Mouse (Mus musculus) intestine, embryonic 14.5 days (tissue): Measurements from ENCODE around the gene Slc47a1. TPM values are rescaled to one million over a fixed set of nuclear protein-coding genes. Genes with fewer than 3 reads are reported as not detected.
A peak's percentile ranks its signal among the peaks of the same experiment; 100 is the strongest.

Experiments
- ATAC-seq: fragments of 200-750 bp; cut with Nextera tagmentation; replicated peaks from 2 replicates; pipeline ENCODE4 v1.8.0; 2017; ENCODE audit warnings: low read depth, moderate number of reproducible peaks, moderate TSS enrichment, moderate library complexity; ENCODE audit not compliant: low FRiP score, low TSS enrichment
- DNase-seq: peaks from one replicate; pipeline ENCODE4 v3.0.0-alpha.2; 2018; ENCODE audit warnings: low spot score
- H3K27ac ChIP-seq: fragments of 300-500 bp; sonication (generic); 2 replicates; pipeline ENCODE4 v1.5.1; 2014; ENCODE audit warnings: low read depth, mild to moderate bottlenecking, control low read depth
- H3K27me3 ChIP-seq: fragments of 300-500 bp; sonication (generic); replicated peaks from 2 replicates; pipeline ENCODE4 v1.6.1; 2014; ENCODE audit warnings: low read length, control low read depth; ENCODE audit not compliant: control insufficient read depth, insufficient read depth
- H3K36me3 ChIP-seq: fragments of 300-500 bp; sonication (generic); 2 replicates; pipeline ENCODE4 v1.6.1; 2014; ENCODE audit warnings: low read length, control low read depth; ENCODE audit not compliant: control insufficient read depth, insufficient read depth
- H3K4me1 ChIP-seq: fragments of 300-500 bp; sonication (generic); replicated peaks from 2 replicates; pipeline ENCODE4 v1.6.1; 2014; ENCODE audit warnings: low read length, control low read depth, mixed read lengths; ENCODE audit not compliant: control insufficient read depth, insufficient read depth
- H3K4me2 ChIP-seq: fragments of 300-500 bp; sonication (generic); 2 replicates; pipeline ENCODE4 v1.6.1; 2014; ENCODE audit warnings: low read length
- H3K4me3 ChIP-seq: fragments of 300-500 bp; sonication (generic); 2 replicates; pipeline ENCODE4 v1.5.1; 2014; ENCODE audit warnings: low read depth, low read length, control low read depth, mixed read lengths
- H3K9ac ChIP-seq: fragments of 300-500 bp; sonication (generic); 2 replicates; pipeline ENCODE4 v1.6.1; 2014; ENCODE audit warnings: mild to moderate bottlenecking, low read length
- H3K9me3 ChIP-seq: fragments of 300-500 bp; sonication (generic); 2 replicates; pipeline ENCODE4 v1.6.1; 2016; ENCODE audit warnings: low read length, control low read depth; ENCODE audit not compliant: control insufficient read depth
- WGBS: fragments of 180-500 bp; shearing (Covaris S2); extraction: QIAGEN DNeasy Blood & Tissue Kit; methylation state at CpG from one replicate; pipeline ENCODE4 v1.1.7; 2014; 5-methylcytosine and 5-hydroxymethylcytosine counted together
- polyA plus RNA-seq: library from polyadenylated mRNA; unstranded; fragments of >200 nt; fragmentation: Nextera tagmentation; extraction: Ambion mirVana; gene quantifications from 2 replicates; pipeline ENCODE4 v1.2.1, GENCODE M21; 2014

The Slc47a1 gene
- polyA plus RNA-seq, 1 experiment from 2014 or later: 0.43 TPM

DNA sequence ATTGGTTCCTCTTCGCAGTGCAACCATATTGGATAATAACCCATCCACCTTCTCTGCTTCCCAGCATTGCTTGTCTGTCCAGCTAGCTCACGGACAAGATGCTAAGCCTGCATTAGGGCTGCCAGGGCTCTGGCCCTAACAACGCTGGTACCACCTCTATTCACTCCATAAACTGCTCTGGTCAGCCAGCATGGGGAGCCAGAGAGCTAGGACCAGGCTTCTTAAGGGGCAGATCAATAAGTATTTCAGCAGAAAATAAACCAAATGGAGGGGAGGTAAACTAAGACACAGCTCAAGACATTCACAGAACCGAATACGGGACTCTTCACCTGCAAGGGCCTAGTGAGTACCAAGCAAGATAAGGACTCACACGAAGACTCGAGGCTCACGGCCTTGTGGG, 32.0 kb downstream of the Slc47a1 start:
- Histone ChIP-seq H3K4me3 (no peak overlapping the region), H3K27ac (no peak overlapping the region), H3K36me3 (no peaks in the 10 kb centered on the region), H3K4me2 (no peak overlapping the region), H3K9ac (no peak overlapping the region), H3K9me3 (no peaks in the 10 kb centered on the region), H3K4me1 (peaks cover 5% of the 10 kb centered on the region; the same call in 1 of the 2 replicates), H3K27me3 (peaks cover 38% of the 10 kb centered on the region)
- DNase-seq: no peak
- ATAC-seq: no peak
- WGBS: 61% methylated on average over 8 of the region's 8 CpGs

DNA sequence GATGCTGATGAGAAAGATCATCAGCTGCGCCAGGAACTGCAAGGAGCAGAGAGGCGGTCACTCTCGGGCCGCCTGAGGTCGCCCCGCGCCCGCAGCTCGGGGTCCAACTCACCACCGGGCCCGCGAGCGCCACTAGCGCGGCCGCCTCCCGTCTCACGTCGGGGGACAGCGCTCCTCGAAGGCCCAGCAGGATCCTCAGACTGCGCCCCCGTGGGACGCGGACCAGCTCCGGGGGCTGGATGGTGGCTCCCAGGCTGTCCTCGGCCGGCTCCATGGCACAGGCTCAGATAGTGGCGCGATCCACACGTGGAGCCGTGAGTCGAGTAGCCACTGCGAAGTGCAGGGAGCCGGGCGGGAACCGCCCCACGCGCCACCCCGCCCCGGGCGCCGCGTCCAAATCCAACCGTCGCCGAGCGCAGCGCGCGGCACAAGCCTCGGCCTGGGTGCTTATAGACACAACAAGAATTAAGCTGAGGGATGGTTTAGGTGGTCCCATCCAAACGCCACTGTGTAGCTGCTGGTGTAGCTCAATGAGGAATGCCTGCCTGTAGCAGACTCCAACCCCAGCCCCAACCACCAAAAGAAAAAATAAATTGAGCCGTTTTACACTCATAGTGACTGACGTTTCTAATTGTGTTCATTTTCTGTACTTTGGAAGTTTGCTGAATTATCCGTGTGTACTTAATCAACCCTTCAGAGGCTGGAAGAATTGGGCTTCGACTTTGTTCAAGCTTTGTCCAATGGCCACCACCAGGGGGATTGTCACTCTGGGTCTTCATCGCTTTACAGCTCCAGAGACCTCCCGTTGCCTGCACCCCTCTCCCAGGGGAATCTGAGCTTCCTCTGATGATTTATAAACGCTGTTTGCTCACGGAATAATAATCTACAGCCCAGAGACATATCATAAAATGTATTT, 35.4 kb downstream of the Slc47a1 start, which contains the start of gene Slc47a2:
TSS of gene Slc47a2 (minus strand) at position 356 of the 916 bp plus-strand sequence.
- peaks cover 43% of the 10 kb centered on the region for H3K27me3 ChIP-seq
- peak within 1 kb of the TSS; percentile 37 for H3K4me3 ChIP-seq
- 4% methylated on average over 61 of the region's 61 CpGs for WGBS
- no peaks in the 10 kb centered on the region for H3K9me3 ChIP-seq
- peaks cover 5% of the 10 kb centered on the region; the same call in 1 of the 2 replicates for H3K4me1 ChIP-seq
- ATAC-seq: peak; percentile 62; the same call in 1 of the 2 replicates
- H3K4me2 ChIP-seq: peak within 1 kb of the TSS; percentile 63
- H3K9ac ChIP-seq: peak within 1 kb of the TSS; percentile 20; the same call in 1 of the 2 replicates
- no peak within 1 kb of the TSS for H3K27ac ChIP-seq
- peak; percentile 60 for DNase-seq
- H3K36me3 ChIP-seq: no peaks in the 10 kb centered on the region

DNA sequence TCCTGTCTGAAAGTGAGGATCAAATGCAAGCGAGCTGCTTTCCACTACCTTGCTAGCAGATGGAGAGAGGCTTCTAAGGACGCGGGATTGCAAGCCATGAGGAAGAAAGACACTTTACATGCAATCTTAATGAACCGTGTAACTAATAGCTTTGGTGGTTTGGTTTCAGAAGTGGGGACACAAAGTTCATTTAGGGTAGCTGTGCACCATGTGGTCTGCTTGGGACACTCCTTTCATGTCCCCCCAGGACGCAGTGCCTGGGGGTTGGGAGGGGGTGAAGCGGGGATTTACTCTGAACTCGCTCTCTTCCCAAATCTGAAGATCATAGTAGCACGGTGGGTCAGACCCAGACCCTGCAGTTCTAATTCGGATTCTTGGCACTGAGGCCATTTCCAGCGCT, 36.2 kb downstream of the Slc47a1 start:
- Histone ChIP-seq H3K4me3 (peak overlapping the region; percentile 37), H3K9ac (no peak overlapping the region), H3K4me2 (peak overlapping the region; percentile 63), H3K27ac (no peak overlapping the region), H3K27me3 (peaks cover 43% of the 10 kb centered on the region), H3K4me1 (peaks cover 5% of the 10 kb centered on the region; the same call in 1 of the 2 replicates), H3K36me3 (no peaks in the 10 kb centered on the region), H3K9me3 (no peaks in the 10 kb centered on the region)
- DNase-seq: no peak
- ATAC-seq: no peak
- WGBS: 26% methylated on average over 10 of the region's 10 CpGs

DNA sequence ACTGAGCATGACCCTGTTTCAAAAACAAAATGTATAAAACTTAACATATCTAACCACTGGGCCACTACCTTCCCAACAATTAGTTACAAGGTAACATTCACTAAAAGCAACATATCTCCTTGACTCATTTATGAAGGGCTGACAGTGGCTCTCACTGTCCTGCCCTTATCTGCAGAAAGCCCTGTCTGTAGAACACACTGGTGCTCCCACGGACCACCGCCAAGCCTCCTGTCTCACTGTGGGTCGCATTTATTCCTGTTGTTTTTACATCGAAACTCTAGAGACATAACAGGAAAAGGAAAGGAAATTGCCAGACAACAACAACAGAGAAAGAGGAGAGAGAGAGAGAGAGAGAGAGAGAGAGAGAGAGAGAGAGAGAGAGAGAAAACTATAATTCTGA, 36.9 kb downstream of the Slc47a1 start:
- 83% methylated on average over 4 of the region's 4 CpGs for WGBS
- Histone ChIP-seq H3K27ac (no peak overlapping the region), H3K27me3 (peaks cover 43% of the 10 kb centered on the region), H3K9me3 (no peaks in the 10 kb centered on the region), H3K36me3 (no peaks in the 10 kb centered on the region), H3K4me1 (peaks cover 5% of the 10 kb centered on the region; the same call in 1 of the 2 replicates), H3K4me3 (no peak overlapping the region), H3K9ac (no peak overlapping the region), H3K4me2 (no peak overlapping the region)
- ATAC-seq (no peak), DNase-seq (no peak)

DNA sequence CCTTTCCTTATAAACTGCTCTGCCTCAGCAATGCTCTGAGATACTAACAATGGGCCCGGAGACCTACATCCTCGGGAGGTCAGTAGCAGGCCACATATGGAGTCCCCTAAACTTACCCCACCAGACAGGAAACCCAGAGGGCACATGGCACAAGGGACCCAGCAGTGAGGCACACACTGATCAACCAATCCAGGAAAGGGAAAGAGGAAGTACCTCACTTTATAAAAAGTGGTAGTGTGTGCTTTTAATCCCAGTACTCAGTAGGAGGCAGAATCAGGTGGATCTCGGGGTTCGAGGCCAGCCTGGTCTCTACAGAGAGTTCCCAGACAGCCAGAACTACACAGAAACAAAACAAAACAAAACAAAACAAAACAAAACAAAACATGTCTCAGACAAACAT, 37.8 kb downstream of the Slc47a1 start:
- H3K4me1 ChIP-seq: peaks cover 5% of the 10 kb centered on the region; the same call in 1 of the 2 replicates
- DNase-seq (no peak), ATAC-seq (no peak)
- no peak overlapping the region for H3K4me3 ChIP-seq
- no peaks in the 10 kb centered on the region for H3K9me3 ChIP-seq
- no peaks in the 10 kb centered on the region for H3K36me3 ChIP-seq
- no peak overlapping the region for H3K27ac ChIP-seq
- no peak overlapping the region for H3K9ac ChIP-seq
- peaks cover 38% of the 10 kb centered on the region for H3K27me3 ChIP-seq
- 83% methylated on average over 4 of the region's 4 CpGs for WGBS
- no peak overlapping the region for H3K4me2 ChIP-seq

DNA sequence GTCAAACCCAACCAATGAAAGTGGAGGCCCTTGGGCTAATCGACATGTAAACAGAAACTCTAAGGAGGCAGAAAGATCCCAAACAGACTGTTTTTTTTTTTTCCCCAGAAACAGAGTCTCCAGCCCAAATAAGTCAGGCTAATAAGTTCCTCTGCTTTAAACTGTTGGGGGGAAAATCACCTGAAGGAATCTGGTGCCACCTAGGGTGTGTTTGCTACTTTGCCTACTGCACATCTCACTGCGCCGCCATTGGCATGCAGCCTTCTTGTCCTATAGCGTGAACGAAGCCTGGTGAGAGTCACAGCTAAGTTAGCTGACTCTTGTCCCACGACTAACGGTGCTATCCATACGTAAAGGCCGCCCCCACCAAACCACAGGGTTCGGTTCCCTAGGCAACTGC, 40.6 kb downstream of the Slc47a1 start:
- ATAC-seq (no peak), DNase-seq (no peak)
- 73% methylated on average over 10 of the region's 10 CpGs for WGBS
- Histone ChIP-seq H3K9me3 (no peaks in the 10 kb centered on the region), H3K36me3 (no peaks in the 10 kb centered on the region), H3K27me3 (peaks cover 18% of the 10 kb centered on the region), H3K4me1 (peaks cover 3% of the 10 kb centered on the region; the same call in 1 of the 2 replicates), H3K9ac (no peak overlapping the region), H3K4me2 (no peak overlapping the region), H3K4me3 (no peak overlapping the region), H3K27ac (no peak overlapping the region)

DNA sequence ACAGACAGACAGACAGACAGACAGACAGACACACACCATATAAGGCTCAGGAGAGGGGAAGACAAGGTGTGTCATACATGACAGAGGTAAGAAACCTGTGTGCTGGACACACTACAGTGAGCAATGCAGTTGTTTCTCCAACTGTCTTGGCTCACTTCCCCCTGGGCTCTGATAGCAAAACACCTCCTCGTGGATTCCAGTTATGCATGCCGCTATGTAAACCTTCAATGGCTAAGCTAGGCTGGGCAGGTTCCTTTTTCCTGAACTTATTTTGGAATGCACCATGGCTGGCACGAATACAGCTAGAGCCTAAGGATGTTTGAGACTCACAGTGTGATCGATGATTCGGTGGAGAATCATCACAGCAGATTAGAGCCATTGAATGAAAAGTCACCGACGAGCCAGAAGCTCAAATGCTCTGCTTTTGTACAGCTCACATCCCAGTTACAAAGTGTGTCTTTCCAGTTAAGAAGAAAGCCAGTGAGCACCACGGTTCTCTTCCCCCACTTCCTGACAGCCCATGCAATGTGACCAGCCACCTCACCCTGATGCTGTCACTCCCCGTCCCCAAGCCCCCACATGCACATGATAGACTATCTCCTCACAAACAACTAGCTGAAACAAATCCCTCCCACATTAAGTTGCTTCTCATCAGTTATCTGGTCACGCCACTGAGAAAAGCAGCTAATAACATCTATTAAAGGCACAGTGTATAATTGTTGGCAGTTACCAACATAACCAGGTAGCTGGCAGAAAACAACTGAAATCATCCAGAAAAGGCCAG, 57.0 kb downstream of the Slc47a1 start:
- WGBS: 68% methylated on average over 10 of the region's 10 CpGs
- H3K27ac ChIP-seq: no peak overlapping the region
- ATAC-seq (no peak), DNase-seq (no peak)
- H3K9me3 ChIP-seq: no peaks in the 10 kb centered on the region
- H3K27me3 ChIP-seq: no peaks in the 10 kb centered on the region
- no peaks in the 10 kb centered on the region for H3K4me1 ChIP-seq
- no peak overlapping the region for H3K4me2 ChIP-seq
- no peaks in the 10 kb centered on the region for H3K36me3 ChIP-seq
- no peak overlapping the region for H3K9ac ChIP-seq
- no peak overlapping the region for H3K4me3 ChIP-seq

DNA sequence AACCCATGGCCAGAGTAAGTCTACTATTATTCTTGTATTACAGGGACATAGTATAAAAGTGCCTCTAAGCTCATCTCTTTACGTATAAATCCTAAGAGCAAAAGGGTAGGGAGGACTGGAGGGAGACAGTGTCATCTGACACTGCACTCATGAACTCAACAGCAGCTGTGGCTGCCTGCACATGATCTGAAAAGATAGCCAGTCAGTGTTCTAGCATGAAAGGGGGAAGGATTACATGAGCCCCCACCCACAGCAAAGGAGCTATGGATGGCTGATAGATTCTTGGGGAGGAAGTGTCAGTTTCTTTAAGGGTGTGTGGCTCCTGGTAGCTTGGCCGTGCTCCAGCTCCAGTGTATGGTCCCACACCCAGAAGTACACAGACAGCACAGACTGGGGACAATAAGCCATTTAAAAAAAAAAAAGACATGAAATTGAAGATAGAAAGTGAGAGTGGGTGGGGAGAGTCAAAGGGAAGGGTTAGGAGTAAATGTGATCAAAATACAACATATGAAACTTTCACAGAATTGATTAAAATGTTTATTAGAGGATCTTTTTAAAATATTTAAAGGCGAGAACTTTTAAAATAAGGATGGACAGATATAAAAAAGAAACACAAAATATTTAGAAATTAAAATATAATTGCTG, 58.1 kb downstream of the Slc47a1 start:
- Histone ChIP-seq H3K36me3 (no peaks in the 10 kb centered on the region), H3K9ac (no peak overlapping the region), H3K4me1 (no peaks in the 10 kb centered on the region), H3K27ac (no peak overlapping the region), H3K9me3 (no peaks in the 10 kb centered on the region), H3K27me3 (no peaks in the 10 kb centered on the region), H3K4me3 (no peak overlapping the region), H3K4me2 (no peak overlapping the region)
- no peak for ATAC-seq
- WGBS: 61% methylated on average over 3 of the region's 3 CpGs
- DNase-seq: no peak
